Mouse (Mus musculus) G1E (cell line): Measurements from ENCODE around the gene Gucd1. TPM values are rescaled to one million over a fixed set of nuclear protein-coding genes. Genes with fewer than 3 reads are reported as not detected.
"Not testable (repeated sequence)": the region's sequence is repeated elsewhere in the genome, so short reads cannot be mapped to it uniquely, and the experiment has no call there.

Experiments
- ATAC-seq: 2 replicates; pipeline ENCODE4 v1.8.0; 2016; ENCODE audit warnings: mild to moderate bottlenecking; ENCODE audit not compliant: insufficient number of reproducible peaks, poor library complexity, low FRiP score, severe bottlenecking; ENCODE audit errors: extremely low read depth
- DNase-seq: peaks from one replicate; pipeline ENCODE4 v3.0.0; 2012; ENCODE audit warnings: low spot score
- H3K27me3 ChIP-seq: 2 replicates; pipeline ENCODE4 v1.6.1; 2012; ENCODE audit warnings: mild to moderate bottlenecking, low read length, inconsistent platforms; ENCODE audit not compliant: insufficient read depth
- H3K36me3 ChIP-seq: replicated peaks from 2 replicates; pipeline ENCODE3; 2012; ENCODE audit warnings: mild to moderate bottlenecking, inconsistent platforms
- H3K4me1 ChIP-seq: 2 replicates; pipeline ENCODE4 v1.6.1; 2012; ENCODE audit warnings: low read depth, low read length, inconsistent platforms, mixed read lengths; ENCODE audit not compliant: insufficient read depth
- H3K4me3 ChIP-seq: 2 replicates; pipeline ENCODE4 v1.5.1; 2012; ENCODE audit warnings: low read depth, mild to moderate bottlenecking, inconsistent platforms, low read length, moderate library complexity, mixed read lengths
- H3K9me3 ChIP-seq: replicated peaks from 2 replicates; pipeline ENCODE4 v1.6.1; 2012; ENCODE audit warnings: inconsistent platforms
- CTCF ChIP-seq: IDR thresholded peaks from 2 replicates; pipeline ENCODE4 v1.5.1; 2012; ENCODE audit warnings: low read depth, low read length, inconsistent platforms, mixed read lengths
- GATA1 ChIP-seq: IDR thresholded peaks from 2 replicates; pipeline ENCODE4 v1.6.1; 2012; ENCODE audit warnings: borderline replicate concordance, low read length, inconsistent platforms, mixed read lengths
- GATA2 ChIP-seq: IDR thresholded peaks from 2 replicates; pipeline ENCODE4 v1.6.1; 2012; ENCODE audit warnings: low read depth, low read length, inconsistent platforms, borderline replicate concordance
- POLR2AphosphoS5 ChIP-seq: IDR thresholded peaks from 2 replicates; pipeline ENCODE4 v1.6.1; 2012; ENCODE audit warnings: low read depth, low read length, inconsistent platforms; ENCODE audit not compliant: insufficient replicate concordance
- TAL1 ChIP-seq: conservative IDR thresholded peaks from 2 replicates; pipeline ENCODE4 v1.6.1; 2012; ENCODE audit warnings: low read depth, low read length, inconsistent platforms, mixed read lengths
- polyA plus RNA-seq: library from polyadenylated mRNA; stranded (reverse); fragments of >175 nt; gene quantifications from 2 replicates; pipeline ENCODE4 v1.2.3, GENCODE M21; 2012
- total RNA-seq, 2 experiments: library from RNA; stranded (forward) in 1 of 2; stranded (reverse) in 1 of 2; fragments of 200-1000 nt in 1 of 2; fragments of >200 nt in 1 of 2; fragmentation: Nextera tagmentation in 1 of 2; gene quantifications; 2 replicates each; pipeline ENCODE4 v1.2.3; 2014 to 2017

Gucd1 gene
- total and polyA plus RNA-seq, 3 experiments, result 15.8 to 41.7 (median 26.1) TPM

DNA sequence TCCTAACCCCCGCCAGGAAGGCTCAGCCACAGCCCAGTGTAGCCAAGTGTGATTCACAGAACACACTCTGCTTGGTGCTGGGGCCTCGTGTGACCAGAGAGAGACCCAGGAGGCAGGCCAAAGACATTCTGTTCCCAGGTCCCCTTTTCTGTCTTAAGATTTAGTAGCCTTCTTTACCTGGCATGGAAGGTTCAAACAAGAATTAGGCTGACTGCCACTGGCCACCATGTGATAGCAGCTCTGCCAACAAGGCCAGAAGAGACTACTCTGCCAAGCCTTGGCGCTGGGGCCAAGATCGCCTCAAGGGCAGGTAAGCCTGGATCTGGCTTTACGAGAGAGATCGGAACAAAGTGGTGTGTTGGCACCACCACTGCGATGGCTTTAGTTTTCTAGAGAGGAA is 7.3 kb downstream of the Gucd1 start:
- Histone ChIP-seq H3K4me1 (peaks cover 43% of the 10 kb centered on the region), H3K27me3 (no peaks in the 10 kb centered on the region), H3K9me3 (no peaks in the 10 kb centered on the region), H3K4me3 (no peak overlapping the region), H3K36me3 (peaks cover 76% of the 10 kb centered on the region)
- ATAC-seq (no peak), DNase-seq (no peak)
- TF ChIP-seq GATA2, result no peak
- no peak for TF ChIP-seq CTCF
- TF ChIP-seq TAL1, result no peak
- no peak for TF ChIP-seq GATA1
- no peak for TF ChIP-seq POLR2AphosphoS5

GRCm38 (mm10) chr10:75505928-75506327 is 11.8 kb downstream of the Gucd1 start:
- not testable (repeated sequence) for H3K4me3 ChIP-seq, H3K9me3 ChIP-seq, ATAC-seq, DNase-seq, H3K27me3 ChIP-seq
- Histone ChIP-seq H3K4me1 (peaks cover 11% of the 10 kb centered on the region), H3K36me3 (peaks cover 64% of the 10 kb centered on the region)

DNA sequence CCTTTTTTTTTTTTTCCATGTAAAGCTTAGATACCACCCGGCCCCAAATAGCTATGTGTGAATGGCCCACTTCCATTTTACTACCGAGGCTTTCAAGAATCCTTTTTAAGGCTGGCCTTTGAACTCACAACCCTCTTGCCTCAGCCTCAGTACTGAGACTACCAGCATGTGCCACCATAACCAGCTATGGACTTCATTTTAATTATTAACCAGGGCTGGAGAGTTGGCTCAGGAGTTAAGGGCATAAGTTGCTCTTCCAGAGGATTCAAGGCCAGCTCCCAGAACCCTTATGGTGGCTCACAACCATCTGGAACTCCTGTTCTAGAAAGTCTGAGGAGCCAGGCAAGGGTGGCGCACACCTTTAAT is 12.7 kb downstream of the Gucd1 start:
- Histone ChIP-seq H3K27me3 (no peaks in the 10 kb centered on the region), H3K36me3 (peaks cover 56% of the 10 kb centered on the region)
- no peak for TF ChIP-seq GATA1
- no peak for TF ChIP-seq TAL1
- TF ChIP-seq GATA2, result no peak
- TF ChIP-seq POLR2AphosphoS5, result no peak

GRCm38 (mm10) chr10:75504234-75505129 is 13.3 kb downstream of the Gucd1 start:
- H3K4me1 ChIP-seq, result peaks cover 9% of the 10 kb centered on the region; the same call in 1 of the 2 replicates
- no peak overlapping the region for H3K4me3 ChIP-seq
- peak; percentile 57 for ATAC-seq
- no peaks in the 10 kb centered on the region for H3K27me3 ChIP-seq
- H3K36me3 ChIP-seq, result peaks cover 50% of the 10 kb centered on the region
- TF ChIP-seq TAL1, result no peak
- TF ChIP-seq GATA1, result no peak
- no peak for TF ChIP-seq POLR2AphosphoS5
- TF ChIP-seq CTCF, result no peak
- no peak for TF ChIP-seq GATA2
- H3K9me3 ChIP-seq, result no peaks in the 10 kb centered on the region
- no peak for DNase-seq

More for the DNA sequence above, 12.7 kb downstream of the Gucd1 start:
- DNase-seq, result no peak
- Histone ChIP-seq H3K9me3 (no peaks in the 10 kb centered on the region), H3K4me1 (peaks cover 11% of the 10 kb centered on the region; the same call in 1 of the 2 replicates), H3K4me3 (no peak overlapping the region)
- no peak for ATAC-seq

DNA sequence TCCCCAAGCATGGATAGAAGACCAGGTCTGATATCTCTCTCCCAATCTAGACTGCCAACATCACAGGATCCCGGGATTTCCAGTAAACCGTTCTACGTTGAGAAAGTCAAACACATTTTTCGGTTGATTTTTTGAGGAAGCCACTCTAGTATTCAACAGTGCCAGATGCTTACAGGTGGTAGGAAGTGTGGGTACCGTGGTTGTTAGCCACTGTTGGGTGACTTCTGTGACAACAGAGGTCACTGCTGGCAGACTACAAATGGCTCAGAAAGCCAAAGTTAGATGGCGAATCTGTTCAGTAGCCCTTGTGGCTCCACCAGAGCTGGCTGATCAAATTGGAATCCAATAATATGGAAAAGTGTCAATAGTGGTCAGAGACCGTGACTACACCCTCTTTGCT is 14.1 kb downstream of the Gucd1 start:
- TF ChIP-seq GATA2, result no peak
- no peak for TF ChIP-seq GATA1
- TF ChIP-seq CTCF, result no peak
- TF ChIP-seq POLR2AphosphoS5, result no peak
- no peak for TF ChIP-seq TAL1
- Histone ChIP-seq H3K9me3 (no peaks in the 10 kb centered on the region), H3K36me3 (peaks cover 42% of the 10 kb centered on the region), H3K4me3 (no peak overlapping the region), H3K4me1 (0 out of 2 replicates have a peak, but pooled peaks cover 5% of the 10 kb centered on the region), H3K27me3 (no peaks in the 10 kb centered on the region)
- DNase-seq (no peak), ATAC-seq (no peak)

DNA sequence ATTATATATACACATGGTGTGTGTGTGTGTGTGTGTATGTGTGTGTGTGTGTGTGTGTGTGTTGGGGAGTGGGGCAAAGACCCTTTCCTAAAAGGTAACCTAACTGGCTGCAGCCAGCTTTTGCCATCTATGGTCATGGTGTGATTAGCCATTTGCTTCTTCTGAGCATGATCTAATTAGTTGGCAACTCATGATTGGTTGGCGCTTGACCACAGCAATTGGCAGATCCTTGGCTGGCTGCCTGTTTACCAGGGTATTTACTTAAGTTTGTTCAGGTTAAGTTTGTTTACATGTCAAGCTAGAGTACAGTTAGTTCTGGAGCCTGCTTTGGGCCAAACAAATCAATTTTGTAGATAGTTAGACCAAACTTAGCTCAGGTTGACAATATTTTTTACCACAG is 16.1 kb downstream of the Gucd1 start:
- TF ChIP-seq GATA1 (no peak), GATA2 (no peak), CTCF (no peak), TAL1 (no peak), POLR2AphosphoS5 (no peak)
- no peaks in the 10 kb centered on the region for H3K9me3 ChIP-seq
- H3K4me1 ChIP-seq, result 0 out of 2 replicates have a peak, but pooled peaks cover 5% of the 10 kb centered on the region
- no peaks in the 10 kb centered on the region; the same call in 1 of the 2 replicates for H3K27me3 ChIP-seq
- DNase-seq (no peak), ATAC-seq (no peak)
- H3K4me3 ChIP-seq, result no peak overlapping the region
- peaks cover 22% of the 10 kb centered on the region for H3K36me3 ChIP-seq

DNA sequence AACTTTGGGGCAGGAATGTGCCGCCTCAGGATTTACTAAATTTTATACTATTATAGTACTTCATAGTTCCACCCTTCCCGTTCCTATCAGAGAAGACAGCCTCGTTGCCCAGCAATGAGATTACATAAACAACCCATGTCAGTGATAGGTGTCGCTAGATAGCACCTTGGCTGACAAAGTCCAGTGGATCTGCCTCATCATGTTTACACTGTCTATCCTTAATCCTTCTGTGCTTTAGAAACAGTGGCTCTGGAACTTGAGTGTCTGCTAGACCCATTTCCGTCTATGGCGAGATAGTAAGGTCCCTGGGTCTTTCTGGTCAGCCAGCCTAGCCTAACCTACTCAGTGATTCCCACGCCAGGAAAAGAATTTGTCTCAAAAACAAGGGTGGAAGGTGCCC is 17.4 kb downstream of the Gucd1 start:
- DNase-seq, result no peak
- Histone ChIP-seq H3K9me3 (no peaks in the 10 kb centered on the region), H3K36me3 (peaks cover 17% of the 10 kb centered on the region), H3K4me1 (0 out of 2 replicates have a peak, but pooled peaks cover 5% of the 10 kb centered on the region), H3K27me3 (peaks cover 2% of the 10 kb centered on the region; the same call in 1 of the 2 replicates), H3K4me3 (no peak overlapping the region)
- no peak for ATAC-seq
- no peak for TF ChIP-seq POLR2AphosphoS5
- no peak for TF ChIP-seq TAL1
- no peak for TF ChIP-seq CTCF
- TF ChIP-seq GATA2, result no peak
- no peak for TF ChIP-seq GATA1
